Mouse (Mus musculus): ENCODE measurements at regions not wholly inside any gene's neighbourhood (a gene's known extent, or its start where the extent isn't known, plus 50 kb on each side); places are given as distances from the start of the nearest gene placed in this dataset.

DNA sequence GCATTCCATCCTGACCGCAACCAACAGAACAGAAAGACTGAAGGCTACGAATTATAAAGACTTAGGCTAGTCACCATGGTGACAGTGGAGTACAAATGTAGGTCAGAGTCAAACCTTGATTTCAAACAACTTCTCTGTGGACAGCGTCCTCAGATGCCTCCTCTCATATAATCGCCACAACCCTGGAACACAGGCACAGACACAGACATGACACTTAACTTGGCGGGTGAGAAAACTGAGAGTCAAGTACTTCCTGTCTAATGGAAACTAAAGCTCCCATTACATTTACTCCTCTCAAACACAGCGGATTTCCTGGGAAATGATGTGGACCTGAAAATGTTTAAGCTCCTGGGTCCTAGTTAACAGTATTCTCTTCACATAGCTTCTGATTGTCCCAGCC is 149.5 kb upstream of the Frmd6 start:
- no peak for DNase-seq

DNA sequence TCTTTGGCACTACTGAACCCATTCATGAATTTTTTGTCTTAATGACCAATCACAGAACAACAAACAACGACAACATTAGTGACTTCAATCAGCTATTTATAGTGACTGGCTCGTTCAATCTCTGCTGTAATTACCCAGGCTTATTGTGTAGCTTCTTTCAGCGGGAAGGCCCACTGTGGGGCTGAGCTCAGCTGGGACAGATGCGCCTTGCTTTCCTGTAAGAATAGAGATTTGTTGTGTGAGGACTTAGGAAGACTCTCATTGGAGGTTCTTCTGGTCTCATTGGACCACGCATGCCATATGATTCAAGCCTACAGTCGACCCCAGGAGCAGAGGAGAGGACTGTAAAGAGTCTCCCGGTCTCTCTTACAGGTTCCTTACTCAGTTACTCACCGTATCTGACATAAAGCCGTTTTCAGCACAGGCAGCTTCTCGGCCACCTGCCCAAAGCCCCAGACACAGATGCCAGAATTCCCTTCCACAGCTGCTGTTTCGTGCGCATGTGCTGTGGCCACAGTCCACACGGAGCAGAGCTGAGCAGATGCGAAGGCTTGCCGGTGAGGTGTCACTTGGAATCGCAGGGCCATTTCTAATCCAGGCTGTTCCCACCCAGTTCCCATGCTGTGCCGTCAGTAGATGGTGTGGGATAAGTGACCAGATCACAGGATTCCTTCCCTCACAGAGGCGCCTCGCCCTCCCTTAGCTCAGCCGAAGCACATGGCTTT is 145.5 kb upstream of the Frmd6 start:
- no peak for DNase-seq

DNA sequence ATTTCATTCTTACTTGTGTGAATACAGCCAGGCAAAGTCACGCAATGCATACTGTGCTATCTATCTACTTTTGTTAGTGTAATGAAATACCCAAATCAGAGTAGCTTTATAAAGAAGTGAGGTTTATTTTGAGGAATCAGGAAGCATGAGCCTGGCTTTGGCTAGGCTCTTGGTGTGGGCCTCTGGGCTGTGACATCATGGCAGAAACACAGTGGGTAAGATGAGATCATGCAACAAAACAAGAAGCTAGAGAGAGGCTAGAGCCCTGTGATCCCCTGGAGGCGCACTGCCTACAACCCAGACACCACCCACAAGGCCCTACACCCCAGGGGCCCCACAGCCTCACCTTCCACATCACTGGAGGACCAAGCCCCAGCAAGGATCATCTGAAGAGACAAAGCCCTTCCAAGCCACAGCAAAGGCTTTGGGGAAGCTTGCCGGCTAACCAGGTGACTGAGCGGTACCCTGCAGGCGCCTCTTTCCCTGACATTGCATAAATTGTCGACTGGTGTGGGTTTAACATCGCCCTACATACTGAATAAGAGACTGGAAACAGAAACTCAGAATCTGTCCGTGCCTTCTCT is 143.8 kb upstream of the Frmd6 start:
- peak; percentile 41 for DNase-seq

DNA sequence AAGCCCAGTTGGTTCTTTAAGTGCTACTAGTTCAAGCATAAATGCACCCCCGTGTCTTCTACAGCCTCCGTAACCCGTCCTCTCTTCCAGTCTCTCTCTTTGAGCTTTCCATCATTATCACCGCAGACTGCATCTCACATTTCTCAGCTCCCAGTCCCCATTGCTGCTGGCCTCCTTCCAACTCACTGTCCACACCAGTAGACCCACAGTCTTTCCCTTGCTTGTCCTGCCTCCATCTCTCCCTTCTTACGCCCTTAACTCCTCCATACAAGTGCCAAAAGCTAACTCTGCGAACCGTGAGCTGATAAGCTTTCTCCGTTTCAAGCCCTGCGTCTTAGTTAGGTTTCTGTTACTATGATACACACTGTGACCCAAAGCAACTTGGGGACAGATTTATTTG is 141.0 kb upstream of the Frmd6 start:
- DNase-seq, result no peak

DNA sequence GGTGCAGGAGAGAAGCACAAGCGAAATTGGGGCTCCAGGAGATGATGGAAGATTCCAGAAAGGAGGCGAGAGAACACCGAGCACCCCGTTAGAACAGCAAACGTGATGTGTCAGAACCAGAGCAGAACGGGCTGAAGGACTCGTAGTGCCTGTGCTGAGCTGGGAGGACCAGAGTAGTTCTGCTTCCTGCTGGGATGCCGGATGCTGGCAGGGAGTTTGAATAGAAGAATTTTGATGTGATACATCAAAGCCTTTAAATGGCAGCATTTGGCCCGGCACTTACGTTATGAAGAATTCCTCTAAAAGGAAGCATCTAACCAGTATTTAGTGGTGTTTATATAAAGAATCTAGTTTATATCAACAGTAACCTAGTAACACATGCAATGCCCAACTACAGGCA is 139.9 kb upstream of the Frmd6 start:
- no peak for DNase-seq

DNA sequence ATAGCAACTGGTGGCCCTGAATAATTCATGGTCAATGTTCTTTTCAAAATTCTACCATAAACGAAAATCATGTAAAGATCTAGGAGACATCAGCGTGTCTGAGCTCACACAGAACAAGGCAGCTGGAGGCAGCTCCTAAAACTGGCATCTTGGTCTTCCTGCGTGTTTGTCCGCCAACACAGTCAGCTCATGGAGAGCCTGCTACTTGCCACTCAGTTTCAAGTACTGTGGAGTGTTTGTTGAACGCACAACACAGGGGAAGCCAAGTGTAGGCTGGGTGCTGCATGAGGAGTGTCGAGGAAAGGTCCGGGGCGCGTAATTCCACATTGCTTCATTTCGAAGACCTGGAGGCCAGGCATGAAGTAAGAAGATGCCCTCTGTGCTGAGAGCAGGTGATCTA is 139.0 kb upstream of the Frmd6 start:
- no peak for DNase-seq

DNA sequence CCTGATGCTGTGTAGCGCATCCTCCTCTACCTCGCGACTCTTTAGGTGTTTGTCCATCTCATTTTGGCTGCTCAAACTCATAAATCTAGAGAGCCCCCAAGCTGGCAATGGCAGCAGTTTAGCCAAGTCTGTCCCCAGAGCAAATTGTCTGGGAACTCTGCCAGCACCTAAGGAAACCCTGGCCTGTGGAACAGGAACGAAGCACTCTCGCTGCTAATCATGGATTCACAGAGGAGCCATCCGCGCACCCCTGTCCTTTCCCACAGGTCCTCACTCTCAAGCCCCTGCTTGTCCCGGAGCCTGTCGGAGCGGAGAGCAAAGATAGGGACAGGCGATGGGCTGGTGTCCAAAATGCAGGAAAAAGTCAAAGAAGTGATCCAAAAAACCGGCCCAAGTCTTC is 138.3 kb upstream of the Frmd6 start:
- no peak for DNase-seq

DNA sequence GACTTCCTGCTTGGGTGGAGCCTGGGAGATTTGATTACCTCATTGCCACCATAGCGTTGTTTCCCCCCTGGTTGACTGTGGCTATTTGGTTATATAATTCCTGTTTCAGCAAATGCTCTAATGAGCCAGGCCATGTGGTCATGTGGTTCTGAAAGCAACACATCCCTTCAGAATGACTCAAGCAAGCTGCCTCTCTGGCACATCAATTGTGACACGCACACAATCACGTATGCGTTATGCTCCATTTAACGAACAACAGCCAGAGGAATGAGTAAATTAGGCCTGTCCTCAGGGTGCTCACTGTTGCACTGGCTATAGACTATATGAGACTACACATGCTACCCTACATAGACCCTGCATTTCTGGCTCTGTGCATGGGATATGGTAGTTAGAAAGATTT is 130.2 kb upstream of the Frmd6 start:
- no peak for DNase-seq

DNA sequence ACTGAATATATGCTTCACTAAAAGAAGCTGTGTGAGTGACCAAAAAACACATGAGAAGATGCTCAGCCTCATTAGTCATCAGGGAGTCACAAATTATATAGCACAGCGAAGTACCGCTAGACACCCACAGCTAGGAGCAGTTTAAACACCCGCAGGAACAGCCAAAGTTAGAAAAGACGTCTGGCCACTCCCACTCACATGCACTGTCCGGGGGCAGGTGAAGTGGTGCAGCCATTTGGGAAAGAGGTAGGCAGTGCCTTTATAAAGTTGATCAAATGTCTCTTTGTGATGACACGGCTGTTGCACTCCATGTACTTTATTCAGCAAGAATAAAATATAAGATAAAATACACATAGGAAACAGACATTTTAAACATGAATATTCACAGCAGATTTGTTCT is 129.1 kb upstream of the Frmd6 start:
- no peak for DNase-seq

DNA sequence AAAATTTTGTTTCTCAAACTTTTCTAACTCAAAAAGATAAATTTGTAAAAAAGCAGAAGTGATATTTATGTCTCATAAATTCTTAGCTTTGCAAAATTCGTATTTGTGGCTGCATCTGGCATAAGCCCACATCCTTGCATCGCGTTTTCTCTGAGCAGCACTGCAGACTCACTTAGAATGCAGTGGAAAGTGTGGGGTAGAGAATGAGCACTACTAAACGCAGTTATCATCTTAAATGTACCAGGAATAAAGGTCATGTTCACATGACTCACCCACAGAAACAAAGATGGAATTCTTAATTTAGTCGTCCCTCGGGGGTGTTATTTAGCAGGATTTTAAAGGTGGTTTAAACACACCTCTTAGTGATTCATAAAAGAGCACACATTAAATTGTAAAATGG is 126.8 kb upstream of the Frmd6 start:
- no peak for DNase-seq

DNA sequence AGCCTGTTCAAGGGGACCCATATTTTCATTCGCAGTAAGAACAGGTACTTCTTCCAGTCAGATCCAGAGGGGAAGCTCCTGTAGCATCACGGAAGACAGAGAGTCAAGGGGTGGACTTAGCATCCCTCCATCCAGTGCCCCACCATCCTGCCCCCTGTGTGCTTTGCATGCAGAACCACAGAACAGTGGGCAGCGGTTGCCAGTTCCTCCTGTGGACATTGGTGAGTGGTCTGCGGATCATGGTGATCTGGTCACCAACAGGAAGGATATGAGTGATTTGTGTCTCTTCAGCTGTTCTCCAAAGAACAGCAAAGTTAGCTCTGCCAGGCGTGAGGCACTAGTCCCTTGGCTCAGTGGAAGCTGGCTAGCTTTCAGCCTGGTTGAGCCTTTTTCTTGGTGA is 122.8 kb upstream of the Frmd6 start:
- no peak for DNase-seq

DNA sequence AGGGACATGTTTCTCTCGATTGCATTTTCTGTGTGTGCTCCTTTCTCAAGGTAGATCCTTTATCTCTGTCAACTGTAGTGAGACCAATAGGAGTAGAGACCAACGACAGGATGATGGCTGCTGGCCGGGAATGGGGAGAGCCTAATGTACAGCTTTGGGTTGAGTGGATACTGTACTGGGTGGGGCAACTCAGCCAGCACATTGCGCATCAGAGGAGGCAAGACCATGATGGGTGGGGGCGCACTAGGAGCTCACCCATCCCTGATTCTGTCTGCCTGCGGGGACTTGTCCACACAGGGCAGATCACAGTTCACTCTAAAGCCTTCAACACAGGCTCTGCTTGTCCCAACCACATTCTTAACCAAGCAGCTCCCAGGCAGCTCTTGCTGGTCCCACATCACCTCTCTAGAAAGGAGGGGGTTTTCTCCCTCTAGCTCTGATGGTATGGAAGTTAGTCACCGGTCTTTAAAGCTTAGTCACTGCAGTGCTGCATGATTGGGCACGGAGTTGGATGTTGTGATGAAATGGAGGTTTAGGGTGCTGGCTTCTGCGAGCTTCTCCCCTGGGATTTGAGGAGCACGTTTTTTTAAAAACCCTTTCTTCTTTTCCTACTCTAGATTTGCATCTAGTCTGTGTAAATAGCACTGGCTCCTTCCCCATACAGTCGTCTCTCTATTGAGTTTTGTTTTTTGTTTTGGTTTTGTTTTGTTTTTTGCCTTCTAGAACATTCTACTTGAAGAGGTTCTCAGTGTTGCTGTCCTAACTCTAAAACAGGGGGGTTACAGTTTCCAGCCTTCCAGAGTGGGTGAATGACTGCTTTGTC is 118.3 kb upstream of the Frmd6 start:
- no peak for DNase-seq

DNA sequence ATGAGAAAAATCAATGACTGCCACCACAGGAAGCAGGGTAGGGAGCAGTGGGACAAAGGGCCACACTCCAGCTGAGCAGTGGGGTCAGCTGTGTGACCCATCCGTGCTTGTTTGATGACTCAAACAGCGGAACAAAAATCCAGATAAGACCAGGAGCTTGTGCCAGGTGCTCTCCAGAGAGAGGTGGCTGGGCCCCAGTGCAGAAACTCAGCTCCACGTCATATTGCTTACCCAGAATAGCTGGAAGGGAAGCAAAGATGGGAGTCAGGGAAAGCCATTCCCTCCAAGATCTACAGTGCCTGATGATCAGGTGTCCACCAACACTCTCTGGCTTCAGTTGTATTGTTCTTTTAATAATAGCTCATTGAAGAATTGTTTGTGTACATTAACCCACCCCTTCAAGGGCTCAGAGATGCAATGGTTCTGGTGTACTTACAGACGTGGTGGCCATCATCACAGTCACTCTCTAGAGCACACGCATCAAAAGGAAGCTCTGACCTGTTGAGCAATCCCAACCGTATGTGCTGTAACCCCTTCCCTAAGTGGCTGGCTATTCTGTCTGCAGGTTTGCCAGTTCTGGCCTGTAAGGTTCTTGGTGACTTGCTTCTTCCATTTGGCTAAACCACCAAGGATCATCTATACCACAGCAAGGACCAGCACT is 117.6 kb upstream of the Frmd6 start:
- no peak for DNase-seq

DNA sequence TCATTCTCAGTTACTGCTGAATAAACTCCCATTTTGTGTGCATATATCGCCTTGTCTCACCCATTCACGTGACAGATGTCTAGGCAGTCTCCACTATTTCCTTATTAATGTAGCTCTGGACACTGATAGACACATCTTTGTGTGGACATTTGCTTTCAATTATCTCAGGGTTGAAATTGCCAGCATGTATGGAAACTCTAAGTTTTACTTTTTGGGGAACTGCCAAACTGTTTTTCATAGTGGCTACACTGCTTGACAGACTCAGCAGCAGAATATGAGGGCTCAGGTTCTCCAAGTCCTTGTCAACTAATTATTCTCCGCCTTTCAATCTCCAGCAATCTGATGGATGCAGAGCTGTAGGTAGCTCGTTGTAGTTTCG is 117.0 kb upstream of the Frmd6 start:
- DNase-seq, result no peak

DNA sequence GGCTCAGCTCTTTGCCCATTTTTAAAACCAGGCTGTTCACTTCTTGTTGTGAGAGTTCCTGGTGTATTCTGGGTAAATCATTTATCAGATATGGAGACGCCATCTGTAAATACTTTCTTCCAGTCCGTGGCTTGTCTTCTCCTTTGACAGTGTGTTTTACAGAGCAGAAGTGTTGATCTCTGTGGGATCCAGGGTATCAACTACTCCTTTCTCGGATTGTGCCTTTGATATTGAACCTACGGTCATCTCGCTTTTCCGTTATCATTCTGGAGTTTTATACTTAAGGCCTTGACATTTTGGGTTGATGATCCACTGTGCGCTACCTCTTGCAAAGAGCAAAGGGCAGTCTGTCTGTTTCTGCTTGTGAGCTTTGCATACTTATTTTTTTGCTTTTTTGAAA is 115.0 kb upstream of the Frmd6 start:
- DNase-seq, result no peak

DNA sequence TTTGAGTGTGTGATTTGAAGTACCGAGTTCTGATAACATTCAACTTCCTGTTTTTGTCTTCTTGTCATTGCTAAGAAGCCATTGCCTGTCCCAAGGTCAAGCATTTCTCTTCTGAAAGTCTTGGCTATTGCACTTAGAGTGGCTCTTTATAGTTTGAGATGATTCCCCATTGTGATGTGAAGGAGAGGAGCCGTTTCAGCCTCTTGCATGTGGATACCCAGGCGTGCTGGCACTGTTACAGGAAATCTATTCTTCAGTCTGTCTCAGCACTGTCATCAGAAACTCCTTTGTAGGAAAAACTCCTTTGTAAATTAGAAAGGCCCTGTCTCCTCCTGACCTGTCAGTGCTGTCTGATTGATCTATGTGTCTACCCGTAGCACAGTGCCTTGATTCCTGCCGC is 114.3 kb upstream of the Frmd6 start:
- no peak for DNase-seq

DNA sequence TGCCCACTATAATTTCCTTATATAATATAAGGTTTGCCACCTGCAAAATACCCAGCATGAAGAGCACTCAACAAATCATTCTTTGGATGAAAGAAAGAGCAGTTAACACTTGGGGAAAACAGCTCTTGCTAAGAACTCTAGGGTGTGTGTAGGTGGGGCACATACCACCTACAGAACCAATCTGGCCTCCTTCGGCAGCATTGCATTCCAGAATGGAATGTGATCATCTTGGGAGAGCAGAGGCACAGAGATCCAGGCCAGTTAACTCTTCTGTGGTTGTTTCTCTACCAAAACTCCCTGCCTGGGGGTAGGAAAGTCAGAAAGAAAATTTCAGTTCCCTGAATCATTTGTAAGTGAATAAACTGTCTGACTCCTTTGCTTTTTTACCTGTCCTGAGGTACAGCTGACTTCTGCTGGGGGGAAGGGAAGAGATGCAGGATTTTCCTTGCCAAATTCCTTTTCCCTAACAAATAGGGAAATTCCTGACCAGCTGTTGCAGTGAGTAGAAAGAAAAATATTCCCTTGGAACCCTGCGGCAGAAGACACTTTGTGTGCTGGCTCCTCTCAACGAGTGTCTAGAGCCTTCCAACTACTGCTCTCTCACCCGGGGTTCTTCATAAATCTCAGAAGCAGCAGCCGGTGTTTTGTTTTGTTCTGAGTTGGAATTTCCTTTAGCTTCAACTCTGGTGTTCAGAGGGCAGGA is 112.8 kb upstream of the Frmd6 start:
- no peak for DNase-seq

DNA sequence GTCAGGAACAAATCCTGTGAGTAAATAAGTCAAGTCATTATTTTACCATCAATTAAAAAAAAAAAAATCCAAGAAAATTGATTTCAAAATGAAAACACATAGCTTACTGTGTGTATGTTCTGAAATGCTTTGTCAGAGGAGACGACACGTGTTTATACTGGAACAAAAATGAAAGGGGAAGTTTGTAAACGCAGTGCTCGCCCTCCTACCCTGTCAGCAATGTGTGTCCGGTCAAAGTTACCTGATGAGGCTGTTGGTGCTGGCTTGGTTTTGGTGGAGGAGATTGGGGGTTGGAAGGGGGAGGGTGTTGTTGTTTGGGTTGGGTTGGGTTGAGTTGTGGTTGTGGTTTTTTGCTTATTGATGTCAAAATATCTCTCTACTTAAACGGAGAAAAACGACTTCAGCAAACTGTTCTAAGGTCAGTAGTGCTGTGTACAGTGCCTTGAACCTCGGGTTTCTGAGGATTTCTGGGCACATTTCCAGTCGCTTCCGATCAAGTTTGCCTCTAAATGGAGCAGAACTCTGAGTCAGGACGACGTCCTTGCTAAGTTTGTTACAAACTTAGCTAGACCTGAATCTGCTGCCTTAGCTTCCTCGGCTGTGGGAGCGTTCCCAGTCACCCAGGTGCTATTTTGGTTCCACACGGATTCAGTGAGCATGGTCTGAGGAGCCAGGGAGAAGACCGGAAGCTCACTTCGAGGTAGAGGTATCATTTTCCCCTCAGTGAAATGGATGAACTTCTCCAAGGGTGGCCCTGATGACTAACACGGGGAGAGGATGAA is 111.6 kb upstream of the Frmd6 start:
- DNase-seq, result no peak

DNA sequence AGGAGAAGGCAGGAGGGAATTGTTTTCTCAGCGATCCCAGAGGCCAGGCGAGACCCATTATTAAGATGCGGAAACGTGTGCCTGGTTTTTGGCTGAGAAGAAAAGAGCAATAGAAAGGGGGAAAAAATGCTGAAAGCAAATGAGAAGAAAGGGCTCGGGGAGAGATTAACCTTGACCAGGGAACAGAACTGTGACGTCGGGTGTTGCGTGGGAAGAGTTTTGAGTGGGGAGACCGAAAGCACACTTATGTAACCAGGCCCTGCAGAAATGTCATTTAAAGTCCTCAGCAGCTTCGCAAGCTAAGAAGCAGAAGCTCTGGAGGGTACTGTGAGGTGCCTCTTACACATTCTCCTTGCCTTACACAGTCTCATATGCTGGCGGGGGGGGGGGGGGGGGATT is 111.0 kb upstream of the Frmd6 start:
- no peak for DNase-seq

DNA sequence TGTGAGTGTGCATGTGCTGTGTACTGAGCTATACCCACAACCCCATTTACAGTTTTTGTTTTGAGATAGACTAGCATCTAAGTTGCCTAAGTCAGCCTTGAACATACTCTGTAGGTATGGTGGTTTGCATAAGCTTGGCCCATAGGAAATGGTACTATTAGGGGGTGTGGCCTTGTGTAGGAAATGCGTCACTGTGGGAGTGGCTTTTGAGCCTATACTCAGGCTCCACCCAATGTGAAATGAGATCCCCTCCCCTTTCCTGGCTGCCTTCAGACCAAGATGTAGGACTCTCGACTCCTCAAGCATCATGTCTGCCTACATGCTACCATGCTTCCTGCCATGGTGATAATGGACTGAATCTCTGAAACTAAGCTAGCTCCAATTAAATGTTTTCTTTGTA is 109.5 kb upstream of the Frmd6 start:
- no peak for DNase-seq

DNA sequence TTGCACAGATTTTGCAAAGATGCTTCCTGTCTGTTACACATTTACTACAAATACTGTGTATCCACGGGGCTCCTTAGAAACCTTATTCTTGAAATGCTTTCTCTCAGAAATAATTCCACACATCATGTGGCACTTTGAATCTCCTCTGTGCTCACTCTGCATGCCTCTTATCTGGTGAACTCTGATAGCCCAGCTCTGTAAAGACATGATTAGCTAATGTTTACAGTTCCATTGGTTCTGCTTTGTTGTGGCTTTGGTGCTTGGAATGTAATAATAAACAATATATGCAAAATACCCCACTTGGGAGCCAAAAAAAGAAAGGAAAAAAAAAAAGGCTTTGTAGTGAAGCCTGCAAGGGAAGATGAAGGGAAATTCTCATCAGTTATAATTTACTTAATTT is 106.7 kb upstream of the Frmd6 start:
- DNase-seq, result no peak

DNA sequence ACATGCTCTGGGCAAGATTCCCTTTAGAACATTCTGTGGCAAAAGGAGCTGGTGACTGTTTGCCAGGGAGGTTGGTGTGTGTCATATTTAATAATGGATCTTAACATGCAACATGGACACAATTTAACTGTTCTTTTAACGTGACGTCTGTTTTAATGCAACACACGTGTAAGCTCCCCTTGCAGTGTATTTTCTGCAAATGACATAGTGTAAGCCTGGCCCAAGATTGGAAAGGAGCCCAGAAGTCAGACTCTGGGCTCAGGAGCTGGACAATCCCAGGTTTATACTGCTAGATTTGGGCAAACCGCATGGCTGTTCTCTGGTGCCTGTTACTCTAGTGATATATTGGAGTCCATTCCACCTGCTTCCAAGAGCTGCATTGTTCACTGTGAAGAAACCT is 106.1 kb upstream of the Frmd6 start:
- DNase-seq, result no peak
